Mouse (Mus musculus): ENCODE results near the gene Cav3.
A peak's percentile ranks its signal among the peaks of the same experiment; 100 is the strongest.

Gene Cav3

DNA sequence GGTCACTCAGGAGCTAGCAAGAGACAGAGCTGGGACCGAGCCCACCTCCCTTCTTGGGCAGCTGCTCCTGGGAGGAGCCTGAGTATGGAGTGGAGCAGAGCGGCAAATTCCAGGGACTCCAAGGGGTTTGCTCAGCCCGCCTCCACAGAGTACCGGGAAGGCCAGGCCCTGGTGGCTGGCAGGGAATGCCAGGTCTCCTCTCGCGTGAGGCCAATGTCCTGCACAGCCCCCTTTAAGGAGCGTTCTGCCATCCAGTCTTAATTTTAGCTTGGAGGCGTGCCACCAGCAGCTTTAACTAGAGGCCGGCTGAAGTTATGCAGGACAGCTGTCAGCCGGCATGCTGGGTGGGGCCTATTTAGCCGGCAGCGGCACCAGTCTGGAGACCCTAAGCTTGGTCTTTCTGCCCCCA, at the start of gene Cav3:
Cav3 (plus strand) TSS at position 165 of the 409 bp plus-strand sequence.
- no peak for DNase-seq (ENCODE audit: low spot score)

DNA sequence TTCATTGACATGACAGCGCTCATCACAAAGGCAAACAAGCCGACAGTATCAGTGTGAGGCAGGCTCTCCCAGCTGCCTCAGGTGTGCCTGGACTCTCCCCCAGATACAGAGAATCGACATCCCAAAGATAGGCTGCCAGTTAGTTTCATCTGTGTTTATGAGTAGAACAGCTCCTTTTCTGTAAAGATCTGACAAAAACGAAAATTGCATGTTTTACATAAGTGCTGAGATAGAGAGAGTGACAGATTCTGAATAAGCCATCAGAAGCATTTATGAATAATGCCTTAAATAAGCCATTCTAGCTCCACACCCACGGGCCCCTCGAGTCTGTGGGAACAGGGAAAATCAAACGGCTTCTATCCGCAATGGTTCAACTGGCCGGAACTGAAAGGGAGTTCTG, 40.0 kb upstream of the Cav3 start:
- DNase-seq (ENCODE audit: low spot score): no peak

DNA sequence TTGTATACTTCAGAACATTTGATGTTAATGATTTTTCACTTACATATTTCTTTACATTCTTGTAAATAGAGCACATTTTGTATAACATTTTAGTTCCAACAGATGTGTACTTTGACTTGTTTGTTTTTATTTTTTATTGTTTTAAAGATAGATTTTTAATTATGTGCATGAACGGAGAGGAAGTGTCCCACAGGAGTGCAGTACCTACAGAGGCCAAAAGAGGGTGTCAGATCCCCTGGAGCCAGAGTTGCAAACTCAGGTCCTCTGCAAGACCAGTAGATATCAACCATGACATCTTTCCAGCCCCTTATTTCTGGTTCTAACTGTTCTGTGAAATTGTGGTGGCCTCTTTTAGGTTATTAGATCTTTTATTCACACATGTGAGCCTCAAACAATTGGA, 38.4 kb upstream of the Cav3 start:
- DNase-seq (ENCODE audit: low spot score): no peak

DNA sequence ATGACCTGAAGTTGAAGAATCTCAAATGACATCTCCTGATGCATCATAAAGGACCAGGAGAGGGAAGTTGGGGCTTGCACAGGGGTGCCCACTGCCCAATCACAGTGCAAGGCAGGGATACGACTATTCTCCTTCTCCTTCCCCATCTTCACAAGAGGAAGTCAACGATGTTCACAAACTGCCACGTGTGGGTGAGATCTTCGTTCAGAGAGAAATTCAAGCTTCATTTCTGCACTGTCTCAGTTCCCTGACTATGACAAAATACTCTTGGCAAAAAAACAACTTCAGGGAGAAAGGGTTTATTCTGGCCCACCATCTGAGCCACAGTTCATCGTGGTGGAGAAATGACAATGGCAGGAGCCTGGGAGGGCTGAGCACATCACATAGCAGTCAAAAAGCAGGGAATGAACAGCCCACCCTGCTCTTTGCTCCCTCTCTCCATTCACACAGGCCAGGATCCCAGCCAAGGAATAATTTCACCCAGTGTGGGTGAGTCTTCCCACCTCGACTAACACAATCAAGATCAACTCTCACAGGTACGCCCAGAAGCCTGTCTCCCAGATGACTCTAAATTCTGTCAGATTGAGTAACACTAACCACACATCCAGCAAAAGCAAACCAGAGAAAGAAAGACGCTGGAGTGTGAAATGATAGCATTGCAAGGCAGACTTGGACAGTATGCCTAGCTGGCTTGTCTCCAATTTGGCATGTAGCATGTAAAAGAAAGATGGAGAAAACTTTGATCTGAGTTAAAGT, 35.4 kb upstream of the Cav3 start:
- DNase-seq (ENCODE audit: low spot score): no peak

DNA sequence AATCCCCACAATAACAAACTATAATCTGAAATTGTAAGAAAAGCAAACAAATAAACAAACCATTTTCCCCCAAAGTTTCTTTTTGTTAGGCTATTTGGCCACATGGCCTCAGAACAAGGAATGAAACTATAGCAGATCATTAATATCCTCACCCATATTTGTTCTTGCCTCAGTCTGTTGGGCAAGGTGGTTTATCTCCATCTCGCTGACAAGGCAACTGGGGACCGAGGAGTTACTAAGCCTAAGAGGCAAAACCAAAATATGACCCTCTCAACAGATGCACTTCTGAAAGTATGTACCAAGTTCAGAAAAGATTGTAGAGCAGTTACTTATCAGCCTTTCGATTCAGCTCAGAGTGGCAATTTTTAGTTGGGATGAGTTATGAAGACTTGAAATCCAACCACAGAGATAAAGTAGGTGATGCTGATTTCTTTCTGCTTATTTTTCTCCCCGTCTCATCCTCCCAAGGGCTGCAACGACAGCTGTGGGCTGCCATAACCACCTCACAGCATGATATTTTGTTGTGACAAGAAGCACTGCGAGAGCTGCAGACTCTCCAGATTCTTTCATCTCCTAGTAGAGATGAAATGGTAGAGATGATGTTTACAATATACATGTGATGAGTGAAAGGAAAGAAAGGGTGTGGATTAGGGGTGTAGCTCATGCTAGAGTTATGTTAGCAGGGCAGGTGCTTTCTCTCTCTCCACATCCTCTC, 33.1 kb upstream of the Cav3 start:
- no peak for DNase-seq (ENCODE audit: low spot score)

DNA sequence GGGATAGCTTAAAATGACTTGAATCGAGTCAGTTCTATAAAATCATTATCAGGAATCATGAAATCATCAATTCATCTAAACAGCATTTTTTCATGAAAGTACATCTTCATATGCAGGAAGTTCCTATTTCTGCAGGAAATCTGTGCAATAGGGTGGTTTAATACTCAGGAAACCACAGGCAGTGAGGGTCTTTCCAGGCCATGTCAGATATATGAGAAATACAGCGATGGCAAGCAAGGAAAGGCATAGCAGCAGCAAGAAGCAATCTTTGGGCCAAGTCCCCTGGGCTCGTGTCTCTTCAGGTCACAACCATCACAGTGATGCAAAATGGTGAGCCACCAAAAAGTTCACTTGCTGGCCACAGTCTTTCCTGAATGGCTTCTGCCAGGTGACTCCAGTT, 13.6 kb upstream of the Cav3 start:
- DNase-seq (ENCODE audit: low spot score): no peak

DNA sequence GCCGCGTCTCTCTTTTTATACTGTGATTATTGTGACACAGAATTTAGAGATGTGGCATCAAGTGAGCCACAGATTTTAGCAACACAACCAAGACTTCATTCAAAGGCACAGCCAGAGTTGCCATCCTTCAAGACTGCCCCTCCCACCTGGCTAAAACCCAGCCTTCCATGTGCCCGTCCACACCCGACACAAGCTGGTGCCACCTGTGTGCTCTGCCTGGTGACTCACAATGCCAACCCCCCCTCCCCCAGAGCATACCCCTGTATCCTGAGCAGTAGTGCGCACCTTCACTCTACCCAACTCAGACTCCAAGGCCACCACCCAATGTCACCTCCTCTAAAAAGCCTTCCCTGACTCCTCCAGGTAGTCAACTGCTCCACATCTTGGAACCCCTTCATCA, 2.2 kb downstream of the Cav3 start:
- no peak for DNase-seq (ENCODE audit: low spot score)

DNA sequence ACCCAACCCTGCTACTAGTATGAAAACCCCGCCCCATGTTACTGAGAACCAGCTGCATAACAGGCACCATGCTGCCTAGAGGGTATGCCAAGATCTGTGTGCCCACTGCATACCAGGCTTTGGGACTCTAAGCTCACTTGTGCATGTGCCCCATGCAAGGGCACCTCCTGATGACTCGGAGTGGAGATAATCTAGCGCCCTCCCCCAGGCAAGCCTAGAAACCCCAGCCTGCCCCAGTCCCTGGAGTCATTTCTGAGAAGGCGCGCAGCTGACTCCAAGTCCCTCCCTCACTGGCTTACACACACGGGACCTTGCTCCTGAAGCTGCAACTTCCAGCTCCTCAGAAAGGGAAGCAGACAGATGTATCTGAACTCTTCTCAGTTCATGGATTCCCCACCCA, 4.0 kb downstream of the Cav3 start:
- no peak for DNase-seq (ENCODE audit: low spot score)

DNA sequence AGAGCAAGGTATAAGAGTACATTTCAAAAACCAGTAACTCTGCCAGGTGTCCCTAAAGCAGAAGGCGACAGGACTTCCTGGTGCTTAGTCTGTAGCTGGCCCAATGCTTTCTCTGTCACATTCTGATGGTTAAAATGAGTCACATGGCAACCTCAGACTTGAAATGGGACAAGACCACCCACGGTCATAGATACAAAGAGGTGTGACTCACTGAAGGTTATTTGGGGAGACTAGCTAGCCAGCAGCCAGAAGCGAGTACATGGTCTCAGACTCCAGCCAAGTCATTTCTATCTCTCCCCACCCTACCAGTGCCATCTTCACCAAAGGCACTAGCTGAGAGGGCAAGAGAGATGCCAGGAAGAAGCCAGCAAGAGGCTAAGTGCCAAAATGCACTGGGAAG, 6.1 kb downstream of the Cav3 start:
- DNase-seq (ENCODE audit: low spot score): no peak

DNA sequence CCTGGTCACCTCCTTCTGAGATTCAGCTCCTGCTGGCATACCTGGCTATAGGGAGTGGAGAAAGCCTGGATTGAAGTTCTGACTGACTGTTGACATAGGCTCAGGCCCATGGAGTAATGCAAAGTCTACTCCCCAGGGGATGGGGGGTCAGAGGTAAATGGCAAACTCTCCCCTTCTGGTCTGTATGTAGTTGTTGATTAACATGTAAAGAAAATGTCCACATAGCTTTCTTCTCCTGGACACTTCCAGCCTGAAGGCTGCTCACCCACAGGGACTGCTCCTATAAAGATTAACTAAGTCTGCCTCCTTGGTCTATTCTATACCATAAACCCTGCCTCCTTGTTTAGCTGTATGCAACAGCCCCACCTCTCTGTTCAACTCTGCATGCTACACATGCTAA, 6.7 kb downstream of the Cav3 start:
- DNase-seq (ENCODE audit: low spot score): no peak

DNA sequence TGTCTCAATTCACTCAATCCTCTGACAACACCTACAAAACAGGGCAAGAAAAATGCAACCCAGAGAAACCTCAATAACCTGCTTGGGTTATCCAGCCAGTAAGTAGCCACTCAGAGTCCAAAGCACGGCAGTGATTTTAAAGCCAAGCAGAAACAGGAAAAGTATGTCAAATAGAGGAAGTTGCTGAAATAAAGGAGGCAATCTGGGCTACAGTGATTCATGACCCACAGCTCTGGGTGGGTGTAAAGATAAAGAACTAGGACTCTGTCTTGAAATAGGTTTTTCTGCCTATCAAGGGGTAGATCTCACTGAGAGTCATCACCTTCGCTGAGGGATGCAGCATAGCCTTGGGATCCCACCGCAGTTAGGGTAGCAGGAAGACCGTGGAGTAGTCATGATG, 12.3 kb downstream of the Cav3 start:
- DNase-seq (ENCODE audit: low spot score): no peak

DNA sequence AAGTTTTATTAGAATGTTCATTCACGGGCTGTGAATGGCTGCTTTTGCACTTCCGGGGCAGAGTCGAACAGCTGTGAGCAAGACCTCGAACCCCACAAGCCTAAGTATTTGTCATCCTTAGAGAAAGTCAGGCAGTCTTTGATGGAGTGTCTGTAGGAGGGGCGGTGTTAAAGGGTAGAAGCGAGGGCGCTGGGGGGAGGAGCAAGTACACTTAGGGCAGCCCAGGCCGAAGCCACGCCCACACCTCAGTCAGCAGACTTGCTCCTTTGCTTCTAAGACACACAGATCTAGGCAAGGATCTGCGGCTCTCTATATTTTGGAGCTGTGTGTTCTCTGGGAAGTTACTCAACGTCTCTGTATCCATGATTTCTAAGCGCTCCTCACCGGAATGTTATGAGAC, 20.6 kb downstream of the Cav3 start:
- DNase-seq (ENCODE audit: low spot score): peak; percentile 44

DNA sequence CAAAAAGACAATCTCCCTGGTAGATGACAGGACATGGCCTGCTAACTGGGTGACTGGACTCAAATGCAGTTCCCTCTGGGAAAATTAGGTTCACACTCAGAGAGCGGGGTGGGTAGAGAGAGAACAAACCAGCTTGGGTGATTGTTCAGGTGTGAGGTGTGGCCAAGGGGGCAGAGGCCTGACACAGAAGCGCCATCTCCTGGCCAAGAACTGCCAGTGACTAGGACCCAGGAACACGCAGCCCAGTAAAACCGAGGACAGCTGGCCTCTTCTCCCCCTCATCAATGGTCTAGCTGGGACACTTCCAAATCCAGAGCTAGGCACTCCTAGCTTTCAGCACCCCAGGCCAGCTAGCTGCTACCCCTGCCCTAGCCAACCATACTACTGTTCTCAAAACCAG, 25.0 kb downstream of the Cav3 start:
- DNase-seq (ENCODE audit: low spot score): peak; percentile 54

DNA sequence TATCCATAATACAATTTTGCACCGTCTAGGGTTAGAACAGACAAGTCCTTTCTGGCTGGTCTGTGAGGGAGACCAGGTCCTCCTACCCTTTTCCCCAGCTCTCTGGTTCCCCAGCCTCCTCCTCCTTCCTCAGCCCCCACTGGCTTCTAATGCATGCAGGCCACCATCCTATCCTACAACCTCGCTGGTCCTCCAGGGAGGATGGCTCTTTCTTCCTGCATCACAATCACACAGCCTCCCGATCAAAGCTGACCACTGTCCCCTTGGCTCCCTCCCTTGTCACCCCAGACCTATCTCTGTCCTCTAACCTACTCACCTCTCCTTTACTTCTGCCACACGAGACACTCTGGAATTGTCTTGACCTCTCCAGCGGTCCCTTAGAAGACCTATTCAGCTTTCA, 28.7 kb downstream of the Cav3 start:
- DNase-seq (ENCODE audit: low spot score): no peak

DNA sequence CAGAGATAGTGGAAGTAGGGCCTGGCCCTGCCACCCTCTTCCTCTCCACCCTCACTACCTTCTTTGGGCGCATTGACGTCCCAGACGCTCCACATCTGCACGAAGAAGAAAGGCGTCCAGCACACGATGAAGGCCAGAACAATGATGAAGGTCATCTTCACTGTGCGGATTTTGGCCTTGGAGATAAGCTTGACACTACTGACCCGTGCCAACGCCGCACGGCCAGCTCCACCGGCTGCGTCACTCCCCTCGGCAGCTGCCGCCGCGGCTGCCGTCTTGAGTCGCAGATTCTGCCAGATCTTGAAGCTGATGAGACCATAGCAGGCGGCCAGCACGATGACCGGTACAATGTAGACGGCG, 29.5 kb downstream of the Cav3 start:
- no peak for DNase-seq (ENCODE audit: low spot score)

DNA sequence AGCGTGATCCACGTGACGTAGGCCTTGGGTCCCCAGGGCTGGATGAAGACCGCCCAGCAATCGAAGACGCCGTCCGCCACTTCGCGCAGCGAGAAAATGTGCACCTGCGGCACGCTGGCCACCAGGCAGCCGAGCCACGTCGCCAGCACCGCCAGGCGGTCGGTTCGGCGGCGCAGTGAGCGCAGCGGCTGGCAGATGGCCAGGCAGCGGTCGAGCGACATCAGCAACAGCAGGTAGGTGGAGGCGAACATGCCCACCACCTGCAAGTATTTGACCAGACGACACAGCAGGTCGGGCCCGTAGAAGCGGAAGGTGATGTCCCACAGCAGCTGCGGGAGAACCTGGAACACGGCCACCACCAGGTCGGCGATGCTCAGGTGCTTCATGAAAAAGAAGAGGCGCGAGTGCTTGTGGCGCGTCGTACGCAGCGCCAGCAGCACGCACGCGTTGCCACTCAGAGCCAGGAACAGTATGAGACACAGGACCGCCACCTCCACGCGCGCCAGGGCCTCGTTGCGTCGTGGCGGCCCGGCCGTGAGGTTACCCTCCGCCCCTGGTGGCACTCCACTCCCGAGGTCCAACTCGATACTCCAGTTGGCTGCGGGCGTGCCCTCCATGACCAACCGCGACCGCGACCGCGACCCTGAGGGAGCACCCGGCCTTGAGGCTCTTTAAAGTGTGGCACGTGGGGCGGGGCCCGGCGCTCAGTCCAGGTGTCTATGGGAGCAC, 30.0 kb downstream of the Cav3 start:
- DNase-seq (ENCODE audit: low spot score): peak; percentile 22

DNA sequence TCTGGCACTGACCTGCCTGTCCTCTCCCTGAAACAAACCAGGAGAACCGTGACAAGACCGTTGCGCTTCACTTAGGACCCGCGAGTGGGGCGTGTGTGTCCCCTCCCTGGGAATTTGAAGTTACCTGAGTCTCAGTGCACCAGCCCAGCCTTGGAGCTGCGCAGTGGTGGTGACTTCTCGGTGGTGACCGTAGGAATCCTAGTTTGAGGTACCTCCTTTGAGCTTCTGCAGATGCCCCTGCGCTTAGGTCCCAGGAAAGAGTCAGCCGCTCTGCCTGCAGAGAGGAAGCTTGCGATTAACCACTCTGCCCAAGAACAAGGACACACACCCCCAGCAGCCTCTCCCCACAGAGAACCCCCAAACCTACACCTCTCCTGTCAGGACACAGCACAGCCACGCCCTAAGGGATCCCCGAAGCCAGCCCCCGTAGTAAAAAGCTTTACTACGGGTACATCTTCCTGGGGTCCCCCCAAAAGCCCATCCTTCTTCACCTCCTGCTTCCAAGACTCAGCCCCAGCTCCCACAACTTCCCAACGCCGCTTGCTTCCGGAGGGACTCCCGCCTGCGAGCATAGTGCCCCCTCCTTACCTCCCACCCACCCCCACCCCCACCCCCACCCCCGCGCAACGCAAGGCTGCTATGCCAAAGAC, 30.7 kb downstream of the Cav3 start, which contains the start of gene Oxtr:
Oxtr (minus strand) TSS at position 34 of the 650 bp plus-strand sequence.
- DNase-seq (ENCODE audit: low spot score): no peak

DNA sequence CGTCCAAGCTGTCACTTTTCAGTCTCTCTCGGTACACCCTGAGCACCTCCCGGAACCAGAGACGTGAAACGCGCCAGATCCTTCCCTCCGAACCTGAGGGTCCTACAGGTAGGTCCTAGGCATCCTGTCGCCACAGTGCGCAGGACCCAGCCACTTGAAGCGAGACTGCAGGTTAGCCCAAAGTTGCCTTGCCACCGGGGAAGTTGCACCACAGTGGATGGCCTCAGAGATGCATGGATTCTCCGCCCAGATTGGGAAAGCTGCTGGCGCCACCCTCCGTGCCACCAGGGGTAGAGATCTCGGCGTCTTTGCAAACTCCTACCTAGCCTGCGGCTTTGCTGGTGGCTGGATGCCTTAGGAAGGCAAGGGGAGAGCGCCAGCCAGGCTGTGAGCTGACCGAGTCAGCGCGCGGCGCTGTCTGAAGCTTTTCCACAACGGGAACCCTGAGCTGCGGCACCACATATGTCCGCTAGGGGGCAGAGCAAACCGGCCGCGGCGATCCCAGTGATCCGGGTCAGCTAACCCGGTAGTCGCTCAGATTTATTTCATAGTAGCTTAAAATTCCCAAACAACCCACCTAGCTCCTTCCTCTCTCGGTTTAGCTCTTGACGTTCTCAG, 31.4 kb downstream of the Cav3 start:
- peak; percentile 91 for DNase-seq (ENCODE audit: low spot score)

DNA sequence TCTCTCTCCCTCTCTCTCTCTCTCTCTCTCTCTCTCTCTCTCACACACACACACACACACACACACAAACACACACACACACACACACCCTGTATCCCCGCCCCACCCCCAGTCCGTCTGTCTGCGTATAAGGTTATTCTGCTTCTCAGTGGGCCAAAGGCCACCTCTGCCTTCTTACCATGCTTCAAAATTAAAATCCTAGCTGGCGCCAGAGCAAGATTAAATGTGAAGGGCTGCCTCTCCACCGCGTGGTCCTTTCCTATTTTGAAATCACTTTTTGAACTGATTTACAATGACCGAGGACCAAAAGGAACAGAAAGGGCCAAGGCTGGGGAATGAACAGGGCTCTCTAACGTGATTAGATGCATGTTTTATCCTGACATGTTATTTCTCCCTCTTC, 32.2 kb downstream of the Cav3 start:
- no peak for DNase-seq (ENCODE audit: low spot score)

DNA sequence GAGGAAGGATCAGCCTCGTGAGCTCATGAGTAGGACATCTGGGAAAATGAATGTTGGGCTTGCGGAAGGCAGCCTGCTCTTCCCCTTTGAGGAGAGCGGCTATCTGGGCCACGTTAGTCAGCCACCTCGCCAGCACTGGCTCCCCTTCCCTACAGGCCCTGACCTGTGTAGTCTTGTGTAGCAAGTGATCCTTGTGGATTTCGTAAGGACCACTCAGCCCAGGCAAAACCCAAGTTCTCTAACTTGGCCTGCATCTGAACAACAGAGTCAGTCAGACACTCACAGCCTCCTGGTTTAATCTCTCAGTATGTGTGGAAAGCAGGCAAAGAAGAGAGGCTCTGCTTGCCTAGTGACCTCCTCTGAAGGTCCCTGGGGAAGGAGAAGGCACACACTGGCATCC, 33.4 kb downstream of the Cav3 start:
- no peak for DNase-seq (ENCODE audit: low spot score)

DNA sequence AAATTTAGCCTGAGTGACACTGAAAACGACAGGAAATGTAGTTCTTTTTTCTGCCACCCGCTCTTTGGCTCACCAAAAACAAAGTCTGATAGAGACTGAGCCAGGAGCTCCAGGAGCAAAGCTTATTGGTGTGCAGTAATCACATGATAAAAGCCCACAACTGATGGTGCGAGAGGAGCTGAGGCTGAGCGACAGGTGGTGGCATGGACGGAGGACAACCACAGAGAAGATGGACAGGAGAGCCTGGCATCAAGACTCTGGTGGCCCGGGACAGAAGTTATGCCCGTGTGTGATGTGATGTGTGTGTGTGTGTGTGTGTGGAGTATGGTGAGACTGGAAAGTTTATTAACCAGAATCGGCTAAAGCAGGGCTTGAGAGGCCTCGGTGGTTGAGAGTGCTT, 34.1 kb downstream of the Cav3 start:
- no peak for DNase-seq (ENCODE audit: low spot score)

DNA sequence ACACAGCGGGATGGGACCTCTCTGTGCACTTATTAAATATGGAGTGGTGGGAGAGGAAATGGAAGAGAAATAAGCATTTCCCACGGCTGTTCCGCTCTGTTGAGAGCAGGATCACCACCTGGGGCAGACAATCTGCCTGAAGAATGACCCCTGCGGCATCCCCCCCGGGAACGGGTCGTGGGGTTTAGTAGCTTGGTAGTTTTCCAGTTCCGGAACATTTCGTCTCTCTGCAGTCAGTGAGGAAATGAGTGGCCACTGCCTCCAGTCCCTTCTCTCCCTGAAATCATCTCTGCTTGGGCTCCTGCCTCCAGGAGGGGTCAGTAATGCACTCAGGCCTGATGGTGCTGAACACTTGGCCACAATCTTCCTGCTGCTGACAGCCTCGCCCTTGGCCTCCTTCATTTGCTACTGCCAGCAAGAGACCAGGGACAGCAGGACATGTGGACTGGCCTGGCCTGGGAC, 35.3 kb downstream of the Cav3 start:
- DNase-seq (ENCODE audit: low spot score): peak; percentile 51
